Mouse (Mus musculus) Patski (cell line): ENCODE measurements around the gene Pabpn1l. TPM values are rescaled to one million over a fixed set of nuclear protein-coding genes. Genes with fewer than 3 reads are reported as not detected.

Experiments
- ATAC-seq: fragments of 100-300 bp; one replicate; pipeline ENCODE4 v1.8.0; 2021
- CTCF ChIA-PET: fragments of 350-600 bp; sonication (Branson Sonifier 250); formaldehyde crosslinking; loops from one replicate; lab custom pipeline; 2022; ENCODE audit warnings: inconsistent platforms; lab: Charles Lee
- POLR2A ChIA-PET: fragments of 350-600 bp; sonication (Branson Sonifier 250); formaldehyde crosslinking; loops from one replicate; lab custom pipeline; 2022; ENCODE audit warnings: antibody characterized with exemption, inconsistent platforms; lab: Charles Lee
- DNase-seq: peaks from one replicate; pipeline ENCODE4 v3.0.0-alpha.2; 2011; ENCODE audit warnings: low read depth, low spot score
- H3K27me3 ChIP-seq: fragments of 371-371 bp; one replicate; pipeline ENCODE4 v1.5.1; 2021
- CTCF ChIP-seq: fragments of 100-300 bp; IDR thresholded peaks from one replicate; pipeline ENCODE4 v1.5.1; 2021
- in situ Hi-C: fragments of 300-500 bp; cut with MboI; formaldehyde crosslinking; loops from 3 replicates; pipeline ENCODE4 v1.11.1; 2018; ENCODE audit warnings: low pct_unique_long_range_greater_than_20kb, mixed read lengths
- polyA plus RNA-seq: library from polyadenylated mRNA; unstranded; gene quantifications from one replicate; pipeline ENCODE4 v1.2.3, GENCODE M21; 2021

The Pabpn1l gene
- polyA plus RNA-seq, 1 experiment from 2014 or later, result 0.05 TPM

DNA sequence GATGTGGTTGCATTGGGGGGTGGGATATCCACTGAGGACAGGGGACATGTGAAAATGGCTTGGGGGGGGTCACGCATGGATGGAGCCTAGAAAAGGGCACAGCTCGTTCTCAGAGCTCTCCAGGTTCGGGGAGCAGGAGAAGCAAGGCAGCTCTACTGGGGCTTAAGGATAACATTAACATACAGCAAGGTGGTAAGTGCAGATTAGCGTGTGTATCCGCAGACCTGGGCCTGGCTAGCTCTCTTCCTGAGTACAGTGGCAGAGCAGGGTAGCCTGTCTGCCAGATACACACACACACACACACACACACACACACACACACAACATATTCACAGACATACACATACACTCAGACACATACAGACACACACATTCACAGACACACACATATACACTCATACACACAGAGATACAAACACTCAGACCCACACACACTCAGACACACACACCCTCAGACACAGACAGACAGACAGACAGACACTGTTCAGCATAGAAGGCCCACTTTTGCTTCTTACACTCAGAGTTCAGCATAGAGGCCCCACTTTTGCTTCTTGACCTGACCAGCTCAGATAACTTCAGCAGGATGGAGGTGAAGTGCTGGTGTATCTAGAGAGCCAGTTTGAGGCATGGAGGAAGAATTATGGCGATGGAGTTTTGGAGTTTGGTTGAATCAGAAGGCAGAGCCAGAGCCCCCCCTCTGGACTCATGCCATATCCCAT is 3.7 kb downstream of the Pabpn1l start:
- POLR2A ChIA-PET, result no interaction called here
- no peak for DNase-seq
- TF ChIP-seq CTCF, result no peak
- ATAC-seq, result no peak
- no peaks in the 10 kb centered on the region for H3K27me3 ChIP-seq
- CTCF ChIA-PET, result interaction anchor here (0.9 to 2.6 kb wide), 6 partner anchors 23 to 212 kb away, joined by 3 to 10 read pairs (median 4); no protein-coding TSS in a partner anchor
- in situ Hi-C loops, result loop anchor here (5.0 kb wide), 2 partner anchors 58 to 213 kb away; no protein-coding TSS in a partner anchor

DNA sequence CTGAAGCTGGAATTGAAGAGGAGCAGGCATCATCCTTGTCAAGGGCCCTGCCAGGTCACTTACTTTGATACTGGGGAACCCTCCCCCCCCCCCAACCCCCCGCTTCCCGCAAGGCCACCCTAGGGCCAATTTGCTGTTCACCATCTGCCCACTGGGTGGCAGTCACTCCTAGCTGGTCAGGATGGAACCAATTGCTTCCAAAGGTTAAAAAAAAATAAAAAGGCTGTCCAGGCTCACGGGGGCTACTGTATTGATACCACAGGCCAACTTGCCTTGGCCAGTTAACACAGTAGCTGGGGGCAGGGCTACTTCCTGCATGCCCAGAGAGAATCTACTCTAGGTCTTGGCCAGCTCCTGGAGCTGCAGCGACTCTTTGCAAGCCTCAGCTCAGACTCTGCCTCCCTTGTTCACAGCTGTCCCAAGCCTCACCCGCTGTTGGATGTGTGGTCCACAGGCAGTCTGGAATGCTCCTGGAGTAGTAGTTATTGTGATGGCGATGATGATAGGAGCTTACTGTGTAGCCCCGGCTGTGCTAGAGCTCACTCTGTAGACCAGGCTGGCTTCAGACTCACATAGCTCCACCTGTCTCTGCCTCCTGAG is 4.5 kb downstream of the Pabpn1l start:
- ChIA-PET POLR2A (no interaction called here), CTCF (interaction anchor here (0.9 to 2.6 kb wide), 5 partner anchors 24 to 212 kb away, joined by 3 to 10 read pairs (median 4); no protein-coding TSS in a partner anchor)
- H3K27me3 ChIP-seq, result no peaks in the 10 kb centered on the region
- TF ChIP-seq CTCF, result no peak
- no peak for ATAC-seq
- in situ Hi-C loops, result loop anchor here (5.0 kb wide), 2 partner anchors 59 to 214 kb away; no protein-coding TSS in a partner anchor
- DNase-seq, result no peak

DNA sequence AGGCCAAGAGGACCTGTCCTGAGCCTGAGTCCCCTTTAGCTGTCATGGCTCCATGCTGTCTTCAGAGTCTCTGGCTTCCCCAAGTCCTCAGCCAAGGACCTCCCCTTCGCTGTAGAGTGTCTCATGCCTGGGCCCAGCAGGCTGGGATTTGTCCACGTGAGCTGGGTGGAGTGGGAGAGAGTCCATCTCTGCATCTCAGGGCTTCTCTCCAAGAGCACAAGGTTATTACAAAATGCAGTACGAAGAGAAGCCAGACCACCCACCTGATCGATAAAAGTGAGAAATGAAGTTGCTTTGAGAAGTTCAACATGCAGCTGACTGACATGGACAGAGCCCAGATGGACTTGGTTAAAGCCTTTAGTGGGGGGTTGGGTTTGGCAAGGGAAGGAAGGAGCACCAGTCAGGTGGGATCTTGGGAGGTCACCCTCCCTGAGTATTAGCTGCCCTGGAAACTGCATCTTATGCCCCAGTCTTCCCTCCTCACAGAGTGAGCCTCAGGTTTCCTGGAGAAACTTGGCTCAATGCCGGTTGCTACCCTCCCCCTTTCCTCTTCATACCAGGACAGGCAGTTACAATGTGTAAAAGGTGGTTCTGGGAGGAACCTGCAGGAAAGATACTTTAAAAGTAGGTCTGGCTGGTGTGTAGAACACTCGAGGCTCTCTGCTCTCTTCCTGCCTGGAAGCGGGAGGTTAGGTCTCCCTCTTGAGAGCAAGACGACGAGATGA is 6.2 kb downstream of the Pabpn1l start:
- CTCF ChIA-PET, result interaction anchor here (2.6 kb wide), 1 partner anchor 214 kb away, joined by 10 read pairs; no protein-coding TSS in a partner anchor
- in situ Hi-C loops, result loop anchor here (5.0 kb wide), 2 partner anchors 61 to 216 kb away; no protein-coding TSS in a partner anchor
- no peak for ATAC-seq

DNA sequence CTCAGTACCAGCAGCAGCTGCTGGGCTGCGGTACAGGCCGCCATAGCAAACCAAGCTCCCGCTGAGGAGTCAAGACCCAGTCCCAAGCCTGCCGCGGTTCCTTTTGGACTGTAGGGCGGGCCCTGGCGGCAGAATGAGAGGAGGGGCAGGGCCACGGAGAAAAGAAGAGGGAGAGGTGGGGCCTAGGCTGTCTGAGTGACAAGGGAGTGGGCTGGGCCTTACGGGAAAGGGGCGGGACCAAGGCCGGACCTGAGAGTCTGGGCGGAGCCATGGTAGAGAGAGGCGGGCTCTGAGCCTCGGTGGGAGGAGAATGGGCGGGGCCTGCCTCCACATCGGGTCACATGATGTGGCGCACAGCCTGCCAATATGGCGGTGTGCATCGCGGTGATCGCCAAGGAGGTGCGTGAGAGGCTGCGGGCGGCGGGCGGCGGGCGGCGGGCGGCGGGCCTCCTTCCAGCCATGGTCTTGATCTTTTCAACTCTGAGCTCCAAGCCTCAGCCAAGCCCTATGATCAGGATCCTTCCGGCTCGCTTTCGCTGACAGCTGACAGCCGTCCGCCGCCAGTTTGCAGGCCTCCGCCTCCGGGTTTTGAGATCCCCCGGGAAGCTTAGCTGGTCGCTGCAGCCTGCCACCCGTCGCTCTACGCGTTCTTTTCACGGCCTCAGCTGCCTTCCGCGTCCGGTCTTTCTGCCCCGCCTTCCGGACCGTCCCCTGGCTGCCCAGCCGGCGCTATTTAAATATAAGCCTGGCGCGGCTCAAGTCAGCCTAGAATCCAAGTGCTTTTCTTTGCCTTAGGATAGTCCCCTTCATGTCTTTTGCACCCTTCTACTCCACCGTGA is 11.0 kb downstream of the Pabpn1l start, which contains the start of the genes Galns and Trappc2l:
Galns (minus strand) TSS at position 169 of the 839 bp plus-strand sequence.
Trappc2l (plus strand) TSS at position 346 of the 839 bp plus-strand sequence.
- H3K27me3 ChIP-seq, result no peaks in the 10 kb centered on the region
- TF ChIP-seq CTCF, result no peak
- in situ Hi-C loops, result no loop called here
- CTCF ChIA-PET, result interaction anchor here (2.4 kb wide), 1 partner anchor 43 kb away, joined by 6 read pairs; the partner anchor contains the start of gene Cdt1
- ATAC-seq (peak; percentile 93), DNase-seq (peak; percentile 86)
- POLR2A ChIA-PET, result interaction anchor here (1.3 to 3.8 kb wide), 3 partner anchors 11 to 44 kb away, joined by 4 to 26 read pairs (median 13); partner anchors contain the start of genes Aprt, Cdt1 and Pabpn1l

More for the DNA sequence above, 6.2 kb downstream of the Pabpn1l start:
- no peaks in the 10 kb centered on the region for H3K27me3 ChIP-seq
- POLR2A ChIA-PET, result no interaction called here
- no peak for TF ChIP-seq CTCF
- no peak for DNase-seq

DNA sequence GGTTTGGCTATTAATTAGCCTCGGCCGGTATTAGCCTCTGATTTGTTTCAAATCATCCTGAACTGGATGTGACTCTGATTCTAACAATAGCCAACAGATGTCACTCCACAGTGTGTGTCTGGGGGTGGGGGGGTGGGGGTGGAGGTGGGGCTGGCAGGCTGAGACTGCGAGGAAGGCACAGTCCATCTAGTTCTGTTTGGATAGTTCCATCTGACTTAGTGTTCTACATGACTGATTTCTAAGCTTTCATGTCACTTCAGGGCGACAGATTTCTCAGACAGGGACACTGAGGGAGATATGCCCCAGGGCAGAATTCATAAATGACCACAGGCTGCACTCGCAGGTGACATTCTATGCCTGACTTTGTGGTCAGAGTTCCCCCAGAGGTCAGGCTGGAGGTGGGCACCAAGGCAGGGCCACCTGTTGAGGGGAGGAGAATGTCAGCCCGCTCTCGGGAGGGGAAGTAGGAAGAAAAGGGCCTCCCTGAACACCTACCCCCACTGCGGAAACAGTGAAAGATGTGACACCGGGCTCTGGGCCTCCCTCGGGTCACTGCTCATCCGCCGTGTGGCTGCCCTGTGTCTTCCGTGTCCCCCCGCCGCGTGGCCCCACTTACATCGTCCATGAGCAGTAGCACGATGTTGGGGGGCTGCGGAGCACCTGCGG is 11.8 kb downstream of the Pabpn1l start:
- in situ Hi-C loops, result no loop called here
- ChIA-PET CTCF (interaction anchor here (1.2 to 2.4 kb wide), 2 partner anchors 30 to 42 kb away, joined by 3 to 6 read pairs; partner anchors contain the start of gene Cdt1), POLR2A (interaction anchor here (2.9 to 3.8 kb wide), 2 partner anchors 34 to 43 kb away, joined by 13 to 26 read pairs; partner anchors contain the start of genes Aprt and Cdt1)
- DNase-seq, result no peak
- ATAC-seq, result peak; percentile 49
- no peak for TF ChIP-seq CTCF
- no peaks in the 10 kb centered on the region for H3K27me3 ChIP-seq

DNA sequence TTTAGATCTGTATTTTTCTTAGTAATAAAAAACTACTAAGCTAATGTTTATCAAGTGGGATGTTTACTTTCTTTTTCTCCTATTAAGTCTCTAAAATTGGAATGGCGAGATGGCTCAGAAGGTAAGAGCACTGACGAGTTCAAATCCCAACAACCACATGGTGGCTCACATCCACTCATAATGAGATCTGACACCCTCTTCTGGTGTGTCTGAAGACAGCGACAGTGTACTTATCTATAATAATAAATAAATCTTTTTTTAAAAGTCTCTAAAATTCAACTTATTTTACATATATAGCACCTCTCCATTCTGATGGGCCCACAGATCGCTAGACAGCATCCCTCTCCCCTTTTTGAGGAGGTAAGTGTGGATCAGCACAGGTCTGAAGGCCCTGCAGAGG is 12.3 kb downstream of the Pabpn1l start:
- POLR2A ChIA-PET, result interaction anchor here (0.7 to 3.8 kb wide), 3 partner anchors 13 to 43 kb away, joined by 3 to 26 read pairs (median 13); partner anchors contain the start of genes Aprt and Cdt1
- no peak for ATAC-seq

DNA sequence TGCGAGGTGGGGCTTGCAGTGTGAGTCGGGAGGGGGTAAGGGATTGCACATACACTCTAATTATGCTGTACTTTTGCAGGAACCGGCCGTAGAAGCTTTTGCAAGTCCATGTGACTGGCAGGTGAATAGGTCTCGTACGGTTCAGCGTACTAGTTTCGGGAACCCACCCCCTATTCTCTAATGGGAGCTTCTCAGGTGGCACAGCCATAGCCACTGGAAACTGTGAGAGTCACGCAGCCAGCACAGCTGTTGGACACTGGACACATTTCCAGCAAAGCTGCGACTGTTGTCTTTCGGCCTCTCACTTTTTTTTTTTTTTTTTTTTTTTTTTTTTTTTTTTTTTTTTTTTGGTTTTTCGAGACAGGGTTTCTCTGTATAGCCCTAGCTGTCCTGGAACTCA is 15.7 kb downstream of the Pabpn1l start:
- no peaks in the 10 kb centered on the region for H3K27me3 ChIP-seq
- ChIA-PET POLR2A (no interaction called here), CTCF (no interaction called here)
- in situ Hi-C loops, result no loop called here
- no peak for DNase-seq
- no peak for TF ChIP-seq CTCF
- no peak for ATAC-seq

More for the DNA sequence above, 12.3 kb downstream of the Pabpn1l start:
- H3K27me3 ChIP-seq, result no peaks in the 10 kb centered on the region
- DNase-seq, result no peak
- no peak for TF ChIP-seq CTCF
- CTCF ChIA-PET, result interaction anchor here (1.2 to 2.4 kb wide), 3 partner anchors 12 to 41 kb away, joined by 3 to 6 read pairs (median 3); partner anchors contain the start of gene Cdt1
- in situ Hi-C loops, result no loop called here

DNA sequence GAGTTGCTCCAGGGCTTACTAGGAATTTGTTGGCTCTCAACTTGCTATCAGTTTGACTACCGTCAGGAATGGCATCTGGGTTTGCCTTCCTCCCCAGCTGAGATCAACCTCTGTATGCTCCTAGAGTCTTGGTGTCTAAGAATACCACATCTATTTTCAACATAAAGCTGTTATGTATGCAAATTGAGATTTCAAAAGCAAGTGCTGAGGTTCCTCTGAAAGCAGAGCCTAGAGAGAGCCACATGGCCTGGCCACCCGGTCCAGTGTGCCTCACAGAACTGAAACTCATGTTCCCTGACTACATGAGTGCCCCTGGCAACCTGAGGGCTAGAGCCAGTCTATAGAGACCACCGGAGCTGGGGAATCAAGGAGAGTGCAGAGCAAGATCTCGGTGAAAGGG is 17.2 kb downstream of the Pabpn1l start:
- no peak for TF ChIP-seq CTCF
- no peak for DNase-seq
- no peaks in the 10 kb centered on the region for H3K27me3 ChIP-seq
- ChIA-PET CTCF (interaction anchor here (1.3 kb wide), 1 partner anchor 29 kb away, joined by 7 read pairs; the partner anchor contains the start of gene Aprt), POLR2A (interaction anchor here (0.6 to 1.4 kb wide), 2 partner anchors 25 to 71 kb away, joined by 3 read pairs; no protein-coding TSS in a partner anchor)
- ATAC-seq, result no peak
- in situ Hi-C loops, result no loop called here
